Mouse (Mus musculus): ENCODE measurements around the gene Fbxo10. TPM values are rescaled to one million over a fixed set of nuclear protein-coding genes. Genes with fewer than 3 reads are reported as not detected.

Gene Fbxo10
- polyA plus RNA-seq, 1 experiment: 6.1 TPM

DNA sequence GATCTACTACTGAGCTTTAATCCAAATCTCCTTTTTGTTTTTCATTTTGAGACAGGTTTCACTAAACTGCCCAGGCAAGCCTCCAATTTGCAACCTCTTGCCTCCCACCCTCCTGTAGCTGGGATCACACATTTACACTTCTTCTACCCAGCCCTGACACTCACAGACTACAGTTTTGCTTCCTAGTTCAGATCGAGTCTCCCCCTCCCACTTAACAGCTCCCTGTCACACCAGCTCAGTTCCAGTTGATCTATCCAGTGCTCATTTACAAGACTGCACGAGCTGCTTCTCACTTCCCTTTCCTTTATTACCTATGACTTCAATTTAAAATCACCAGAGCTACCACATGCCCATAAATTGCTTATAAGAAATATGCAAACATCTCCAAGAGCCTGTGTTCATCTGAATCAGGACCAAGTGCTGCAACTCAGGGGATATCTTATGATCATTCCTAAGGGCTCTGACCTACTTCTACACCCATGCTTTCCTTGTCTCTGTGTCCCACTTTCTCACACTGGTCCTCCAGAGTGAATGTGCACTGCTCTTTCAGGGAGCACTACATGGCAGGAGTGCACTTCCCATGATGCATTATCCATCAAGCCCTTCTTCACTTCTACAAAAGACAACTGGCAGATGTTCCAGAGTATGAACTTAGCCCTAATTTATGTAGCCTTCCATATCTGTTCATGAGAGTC lies 18.2 kb downstream of the Fbxo10 start:
- no peak for TF ChIP-seq GATA1 (IDR thresholded peaks at IDR 0.05; ENCODE audit: low read length)

DNA sequence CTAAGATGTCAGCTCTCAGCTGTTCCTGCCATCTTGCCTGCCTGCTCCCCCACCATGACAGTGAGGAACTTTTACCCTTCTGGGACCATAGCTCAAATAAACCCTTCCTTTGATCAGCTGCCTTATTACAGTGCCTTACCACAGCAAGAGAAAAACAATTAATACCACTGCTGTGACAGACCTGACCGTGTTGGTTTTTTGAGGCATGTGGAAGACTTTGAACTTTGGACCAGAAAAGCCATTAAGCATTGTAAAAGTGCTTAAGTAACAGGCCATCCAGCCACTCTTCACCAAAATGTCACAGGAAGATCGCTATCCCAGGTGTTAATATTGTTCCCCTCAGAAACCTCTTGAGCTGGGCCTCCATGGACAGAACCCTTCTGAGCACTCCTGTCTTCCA lies 19.8 kb downstream of the Fbxo10 start:
- no peak for TF ChIP-seq GATA1 (IDR thresholded peaks at IDR 0.05; ENCODE audit: low read length)

DNA sequence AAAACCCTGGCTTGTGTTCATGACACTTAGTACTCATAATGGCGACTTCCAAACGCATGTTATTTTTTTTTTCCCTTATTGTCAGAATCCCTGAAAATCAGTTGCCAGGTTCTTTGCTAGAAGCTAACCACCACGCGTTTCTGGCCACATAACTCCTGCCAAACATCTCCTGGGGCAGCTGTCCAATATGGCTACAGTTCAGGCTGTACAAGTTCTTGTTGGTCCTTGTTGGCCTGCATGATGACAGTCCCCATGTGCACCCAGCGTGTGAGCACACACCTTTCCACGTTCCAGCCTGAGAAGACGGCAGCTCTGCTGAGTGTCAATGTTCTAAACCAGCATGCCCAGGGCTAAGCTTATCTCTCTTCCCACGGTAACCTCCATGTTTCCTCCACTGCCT lies 29.0 kb downstream of the Fbxo10 start:
- TF ChIP-seq GATA1 (IDR thresholded peaks at IDR 0.05; ENCODE audit: low read length): no peak

DNA sequence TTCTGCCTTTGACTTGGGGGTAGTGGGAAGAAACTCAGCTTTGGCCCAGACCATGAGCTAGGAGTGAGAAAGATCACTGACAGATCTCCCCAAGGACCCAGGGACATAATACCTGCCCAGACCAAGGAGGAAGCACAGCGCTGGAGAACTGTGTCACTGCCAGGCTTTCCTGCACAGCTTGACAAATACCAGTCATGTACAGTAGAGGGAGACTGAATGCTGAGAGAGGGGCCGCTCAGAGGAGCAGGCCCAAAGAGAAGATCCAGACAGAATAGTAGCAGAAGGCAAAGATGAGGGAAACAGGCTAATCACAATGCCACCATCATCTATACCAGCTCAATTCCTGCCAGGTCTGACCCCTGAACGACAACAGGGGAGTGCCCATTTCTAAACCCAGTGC lies 29.5 kb downstream of the Fbxo10 start:
- no peak for TF ChIP-seq GATA1 (IDR thresholded peaks at IDR 0.05; ENCODE audit: low read length)

DNA sequence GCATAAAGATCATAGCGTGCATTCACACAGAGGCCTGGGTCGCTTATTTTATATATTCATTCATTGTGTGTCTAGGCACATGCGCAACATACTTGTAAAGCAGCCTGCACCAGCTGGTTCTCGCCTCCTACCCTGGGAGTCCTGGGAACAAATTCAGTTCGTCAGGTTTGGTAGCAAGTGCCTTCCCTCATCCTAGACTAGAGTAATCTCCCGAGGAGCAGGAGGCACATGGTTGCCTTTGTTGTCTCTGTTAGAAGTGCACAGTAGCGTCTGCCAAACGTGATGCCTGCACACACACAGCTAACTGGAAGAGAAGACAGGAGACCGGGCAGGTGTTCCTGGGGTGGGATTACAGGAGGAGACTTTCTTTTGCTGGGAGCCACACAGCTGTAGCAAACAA lies 36.4 kb downstream of the Fbxo10 start:
- TF ChIP-seq GATA1 (IDR thresholded peaks at IDR 0.05; ENCODE audit: low read length): no peak

DNA sequence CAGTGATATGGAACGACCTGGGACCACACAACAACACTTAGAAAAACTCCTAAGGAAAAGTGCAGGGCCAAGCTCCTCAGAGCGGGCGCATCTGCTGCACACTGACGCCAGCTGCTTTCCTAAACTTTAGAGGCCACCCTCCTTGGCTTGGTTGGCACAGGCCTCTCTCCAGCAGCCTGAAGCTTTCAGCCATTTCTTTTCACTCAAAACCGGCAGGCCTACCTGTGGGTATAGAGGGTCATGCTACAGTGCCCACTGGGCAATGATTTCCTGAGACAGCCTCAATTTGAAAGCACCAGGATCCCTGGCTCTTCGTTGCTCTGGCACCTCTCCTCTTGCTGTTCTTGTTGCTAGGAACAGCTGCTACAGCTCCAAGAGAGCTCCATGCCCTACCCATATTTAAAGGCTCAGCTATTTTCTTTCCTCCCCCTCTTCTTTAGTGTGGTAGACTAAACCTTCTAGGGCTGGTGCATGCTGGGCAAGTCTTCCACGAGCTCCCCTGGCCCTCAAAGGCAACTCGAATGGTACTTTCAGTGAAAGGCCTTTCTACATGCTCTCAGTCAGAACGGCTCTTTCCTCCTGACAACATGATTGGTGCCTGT lies 37.0 kb downstream of the Fbxo10 start:
- no peak for TF ChIP-seq GATA1 (IDR thresholded peaks at IDR 0.05; ENCODE audit: low read length)

DNA sequence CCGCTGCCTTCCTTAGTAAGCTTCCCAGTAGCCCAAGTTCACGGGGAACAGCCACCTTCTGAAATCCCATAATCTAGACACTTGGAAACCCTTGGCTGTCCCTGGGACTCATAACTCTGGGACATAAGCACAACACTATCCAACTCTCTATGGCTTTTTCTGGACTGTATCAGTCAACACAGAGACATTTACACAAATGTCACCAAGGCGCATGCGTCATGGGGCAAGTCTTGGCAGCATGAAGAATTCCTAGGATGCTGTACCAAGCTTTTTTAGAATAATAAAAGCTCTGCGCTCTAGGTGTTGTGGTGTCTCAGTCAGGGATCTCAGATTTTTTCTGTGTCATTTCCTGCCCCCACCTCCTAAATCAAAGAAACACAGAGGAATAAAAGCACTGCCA lies 37.7 kb downstream of the Fbxo10 start:
- TF ChIP-seq GATA1 (IDR thresholded peaks at IDR 0.05; ENCODE audit: low read length): no peak

DNA sequence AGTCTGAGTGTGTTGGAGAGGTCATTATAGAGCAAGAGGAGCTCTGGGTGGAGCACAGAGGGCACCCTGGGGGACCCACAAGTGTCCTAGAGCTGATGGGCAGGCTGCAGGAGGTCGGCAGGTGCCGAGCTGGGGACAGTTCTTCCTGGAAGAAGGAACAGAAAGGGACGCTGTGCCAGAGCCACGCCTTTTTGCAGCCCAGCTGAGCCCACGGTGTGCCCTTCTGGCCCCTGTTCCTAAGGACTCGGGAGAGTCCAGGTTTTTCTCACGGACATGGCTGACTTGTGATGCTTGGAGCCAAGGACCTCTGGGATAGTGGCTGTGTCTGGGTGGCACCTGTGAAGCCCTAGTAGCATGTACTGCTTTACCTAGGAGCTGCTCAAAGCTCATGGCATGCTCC lies 43.6 kb downstream of the Fbxo10 start:
- no peak for TF ChIP-seq GATA1 (IDR thresholded peaks at IDR 0.05; ENCODE audit: low read length)

DNA sequence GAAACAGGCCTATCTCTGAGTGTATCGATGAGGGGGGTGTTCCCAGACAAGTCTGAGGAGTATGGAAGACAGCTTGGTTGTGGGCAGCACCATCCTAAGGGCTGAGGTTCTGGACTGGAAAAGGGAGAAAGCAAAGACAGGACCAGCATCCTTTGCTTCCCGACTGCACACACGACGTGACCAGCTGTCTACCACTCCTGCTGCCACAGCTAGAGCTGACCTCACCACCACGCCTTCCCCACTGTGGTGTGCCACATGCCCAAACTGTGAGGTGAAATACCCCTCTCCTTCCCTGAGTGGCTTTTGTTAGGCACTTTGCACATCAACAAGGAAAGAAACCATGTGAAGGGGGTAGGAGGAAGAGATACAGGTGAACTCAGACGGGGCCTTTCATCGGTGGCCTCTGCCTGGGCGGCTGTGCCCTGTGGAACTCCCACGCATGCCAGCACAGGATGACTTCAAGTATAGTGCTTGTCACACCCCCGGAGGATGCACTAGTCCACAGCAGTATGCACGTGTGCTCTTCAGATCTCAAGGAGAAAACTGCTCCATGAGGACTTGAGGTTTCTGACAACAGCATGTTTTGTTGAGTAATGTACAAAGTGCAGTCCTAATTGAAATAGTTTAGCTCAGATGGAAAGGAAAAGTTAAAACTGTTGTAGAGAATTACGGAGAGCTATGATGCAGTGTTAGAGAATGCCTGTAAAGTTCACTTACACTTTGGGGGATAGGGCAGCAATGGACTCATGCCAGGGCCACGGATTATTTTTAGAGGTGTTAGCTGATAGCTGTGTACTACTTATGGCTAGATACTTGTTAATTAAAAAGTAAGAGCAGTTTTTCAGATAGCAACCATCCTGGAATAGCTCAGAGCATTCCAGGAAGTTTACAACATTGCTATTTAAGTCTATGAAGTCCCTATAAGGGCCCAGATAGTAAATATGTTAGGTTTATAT lies 46.7 kb downstream of the Fbxo10 start:
- TF ChIP-seq GATA1 (IDR thresholded peaks at IDR 0.05; ENCODE audit: low read length): no peak

DNA sequence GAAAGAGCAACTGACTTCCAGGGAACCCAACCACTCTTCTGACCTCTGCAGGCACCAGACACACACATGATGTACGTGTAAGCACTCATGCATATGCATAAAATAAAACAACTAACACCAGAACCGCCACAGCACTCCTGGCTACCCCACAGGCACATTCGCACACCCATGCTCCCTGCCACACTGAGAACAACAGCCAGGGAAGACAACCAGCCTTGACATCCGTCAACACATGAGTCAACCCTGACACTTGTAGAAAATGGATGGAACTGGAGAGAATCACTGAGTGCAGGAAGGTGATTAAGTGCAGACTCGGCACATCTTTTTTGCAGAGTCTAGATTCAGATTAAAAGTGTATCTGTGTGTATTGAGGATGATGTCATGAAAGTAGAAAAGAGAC lies 47.8 kb downstream of the Fbxo10 start:
- TF ChIP-seq GATA1 (IDR thresholded peaks at IDR 0.05; ENCODE audit: low read length): no peak

DNA sequence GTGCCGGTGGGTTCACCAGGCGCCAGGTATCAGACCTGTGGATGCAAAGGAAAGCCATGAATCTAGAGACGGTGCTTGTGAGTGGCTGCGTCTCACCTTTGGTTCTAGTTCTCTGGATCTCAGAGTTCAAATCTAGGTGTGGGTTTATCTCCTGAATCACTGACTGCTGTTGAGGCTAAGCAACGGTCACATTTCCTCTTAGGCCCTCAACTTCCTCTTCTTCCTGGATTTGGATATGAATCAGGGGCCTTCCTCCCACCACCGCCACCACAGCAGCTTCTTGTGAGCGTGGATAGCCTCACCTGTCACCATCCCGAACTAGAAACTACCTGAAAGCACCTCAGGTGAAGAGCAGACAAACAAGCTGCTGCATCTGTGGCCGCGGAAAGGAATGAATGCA lies 48.4 kb downstream of the Fbxo10 start:
- TF ChIP-seq GATA1 (IDR thresholded peaks at IDR 0.05; ENCODE audit: low read length): no peak

DNA sequence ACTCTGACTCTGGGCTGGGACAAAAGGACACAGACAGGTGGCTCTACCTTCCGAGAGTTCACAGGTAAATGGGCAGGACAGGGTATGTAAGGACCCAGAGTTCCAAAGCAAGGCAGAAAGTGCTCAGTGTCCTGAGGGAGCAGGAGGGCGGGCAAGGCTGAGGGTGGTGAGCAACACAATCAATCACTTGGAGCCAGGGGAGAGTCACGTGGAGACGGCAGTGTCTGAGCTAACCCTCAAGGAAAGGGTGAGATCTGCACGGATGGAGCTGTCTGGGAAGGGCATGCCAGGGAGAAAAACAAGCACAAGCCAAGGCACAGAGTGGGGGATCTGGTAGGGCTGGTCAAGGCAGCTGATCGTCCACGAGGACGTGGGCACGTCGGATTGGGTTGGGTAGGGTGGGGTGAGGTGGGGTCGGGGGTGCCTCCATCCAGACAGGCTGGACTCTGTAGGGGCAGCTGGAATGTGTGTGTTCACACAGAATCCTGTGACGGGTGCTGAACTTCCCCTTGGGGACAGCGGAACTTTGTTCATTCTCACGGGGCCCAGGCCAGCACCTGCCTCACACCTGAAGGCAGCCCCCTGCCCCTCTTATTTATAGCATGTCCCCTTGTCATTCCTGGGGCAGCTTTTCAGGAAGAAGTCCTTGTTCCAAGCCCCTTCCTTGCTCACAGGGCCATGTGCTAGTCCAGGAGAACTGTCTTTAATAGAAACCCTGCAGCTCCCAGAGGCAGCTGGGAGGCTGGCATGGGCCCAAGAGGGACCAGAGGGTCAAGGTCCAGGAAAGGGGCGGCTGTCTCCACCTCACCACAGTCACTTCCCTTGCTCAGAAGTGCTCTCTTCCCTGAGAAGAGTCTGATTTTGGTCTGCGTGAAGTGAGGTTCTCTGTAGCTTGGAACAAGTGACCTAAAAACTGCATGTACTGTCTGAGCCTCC lies 49.4 kb downstream of the Fbxo10 start:
- no peak for TF ChIP-seq GATA1 (IDR thresholded peaks at IDR 0.05; ENCODE audit: low read length)

DNA sequence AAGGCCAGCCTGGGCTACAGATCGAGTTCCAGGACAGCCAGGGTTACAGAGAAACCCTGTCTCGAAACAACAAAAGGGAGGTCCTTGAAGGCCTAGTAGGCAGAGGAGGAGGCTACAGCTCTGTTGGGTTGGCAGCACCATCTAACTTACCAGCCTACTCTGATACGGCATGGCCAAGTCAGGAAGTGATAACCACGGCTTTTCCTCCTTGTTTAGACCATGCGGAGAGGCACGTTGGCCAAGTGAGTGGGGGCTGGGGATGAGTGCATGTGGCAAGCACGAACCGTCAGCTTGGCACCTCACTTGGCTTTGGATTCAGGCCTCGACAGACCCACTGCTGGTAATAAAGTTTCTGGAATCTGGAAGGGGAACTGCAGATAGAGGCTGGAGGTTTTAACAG lies 51.8 kb downstream of the Fbxo10 start:
- no peak for TF ChIP-seq GATA1 (IDR thresholded peaks at IDR 0.05; ENCODE audit: low read length)

DNA sequence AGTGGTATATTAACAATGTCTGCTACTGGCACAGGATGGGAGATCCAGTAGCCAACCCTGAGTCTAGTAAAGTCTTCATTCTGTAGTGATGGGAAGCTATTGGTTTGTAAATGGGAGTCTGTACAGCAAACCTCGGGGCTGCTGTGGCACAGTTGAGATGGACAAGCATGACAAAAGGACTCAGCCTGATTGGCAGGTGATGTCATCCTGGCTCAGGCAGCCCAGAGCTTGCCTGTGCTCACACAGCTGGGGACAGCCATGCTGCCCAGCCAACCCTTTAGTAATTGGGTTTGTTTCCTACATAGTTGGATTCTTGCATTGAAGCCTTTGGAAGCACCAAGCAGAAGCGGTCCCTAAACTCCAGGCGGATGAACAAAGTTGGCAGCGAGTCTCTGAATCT lies 57.9 kb downstream of the Fbxo10 start:
- TF ChIP-seq GATA1 (IDR thresholded peaks at IDR 0.05; ENCODE audit: low read length): no peak

DNA sequence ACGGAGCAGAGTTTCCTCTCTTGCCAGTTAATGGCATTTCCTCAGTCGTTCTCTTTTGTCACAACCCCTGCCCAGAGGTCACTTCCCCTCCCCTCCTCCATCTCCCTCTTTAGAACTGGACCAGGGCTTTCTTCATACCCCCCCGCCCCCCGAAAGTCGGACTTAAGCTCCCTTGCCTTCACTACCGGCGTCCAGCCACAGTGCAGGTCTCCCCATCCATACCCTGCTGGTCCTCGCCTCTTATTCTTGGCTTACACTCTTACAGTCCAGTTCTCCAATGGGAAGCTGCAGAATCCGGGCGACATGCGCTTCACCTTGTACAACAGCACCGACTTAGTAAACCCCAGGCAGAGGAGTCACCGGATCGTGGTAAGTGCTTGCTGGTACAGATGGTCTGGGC lies 65.4 kb downstream of the Fbxo10 start:
- no peak for TF ChIP-seq GATA1 (IDR thresholded peaks at IDR 0.05; ENCODE audit: low read length)
